Mouse (Mus musculus) brain, embryonic 14.5 days (tissue): Measurements from ENCODE around the gene Capn5. TPM values are rescaled to one million over a fixed set of nuclear protein-coding genes. Genes with fewer than 3 reads are reported as not detected.

Experiments
- DNase-seq: peaks from one replicate; pipeline ENCODE4 v3.0.0-alpha.2; 2011; ENCODE audit warnings: low read depth
- CTCF ChIP-seq: fragments of 200-500 bp; IDR thresholded peaks from 2 replicates; pipeline ENCODE4 v1.5.1; 2012; ENCODE audit warnings: inconsistent platforms, mild to moderate bottlenecking, moderate library complexity, borderline replicate concordance; ENCODE audit not compliant: insufficient read depth, insufficient read length; ENCODE audit errors: extremely low read depth
- POLR2A ChIP-seq: fragments of 200-500 bp; IDR thresholded peaks from 2 replicates; pipeline ENCODE4 v1.6.1; 2012; ENCODE audit warnings: mild to moderate bottlenecking, inconsistent platforms, borderline replicate concordance; ENCODE audit not compliant: poor library complexity, insufficient read depth, insufficient read length, severe bottlenecking; ENCODE audit errors: extremely low read depth
- polyA plus RNA-seq: library from polyadenylated mRNA; depleted of rRNA; stranded (reverse); fragments of >200 nt; gene quantifications from 2 replicates; pipeline ENCODE4 v1.2.3, GENCODE M21; 2012

Gene Capn5
- polyA plus RNA-seq, 1 experiment: 25.7 TPM

DNA sequence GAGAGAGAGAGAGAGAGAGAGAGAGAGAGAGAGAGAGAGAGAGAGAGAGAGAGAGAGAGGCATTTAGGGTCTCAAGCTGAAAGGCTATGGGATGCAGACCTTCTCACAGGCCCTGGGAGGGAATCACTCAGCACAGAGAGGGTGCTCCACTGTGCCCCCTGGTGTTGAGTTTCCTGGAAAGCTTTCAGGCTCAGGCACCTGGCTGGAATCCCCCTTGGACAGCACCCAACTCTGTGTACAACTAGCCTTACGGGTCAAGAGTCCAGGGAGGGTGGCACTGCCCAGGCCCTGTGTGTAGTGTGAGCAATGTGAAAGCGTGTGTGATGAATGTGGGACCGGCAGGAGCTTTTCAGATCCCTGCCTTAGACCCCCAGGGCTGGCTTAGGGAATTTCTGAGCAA lies 36.9 kb downstream of the Capn5 start:
- TF ChIP-seq POLR2A: no peak
- TF ChIP-seq CTCF: peak; percentile 52
- DNase-seq: peak; percentile 43

DNA sequence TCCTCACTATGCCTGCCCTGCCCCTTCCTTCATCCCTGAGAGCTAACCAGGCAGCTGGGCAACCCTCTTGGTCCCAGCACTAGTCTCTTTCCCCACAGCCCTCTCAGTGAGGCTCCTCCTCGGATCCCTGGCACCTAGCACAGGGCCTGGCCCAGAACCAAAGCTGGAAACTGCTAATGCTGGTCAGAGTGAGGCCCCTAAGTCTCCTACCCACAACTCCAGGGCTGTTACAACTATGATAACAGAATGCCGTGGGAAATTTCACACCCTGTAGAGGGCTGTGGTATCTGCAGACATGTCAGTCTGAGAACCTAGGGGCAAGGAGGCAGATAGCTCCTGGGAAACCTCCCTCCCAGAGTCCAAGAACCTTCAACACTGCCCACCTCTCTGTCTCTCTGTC lies 37.5 kb downstream of the Capn5 start:
- DNase-seq: no peak
- TF ChIP-seq POLR2A (no peak), CTCF (no peak)

DNA sequence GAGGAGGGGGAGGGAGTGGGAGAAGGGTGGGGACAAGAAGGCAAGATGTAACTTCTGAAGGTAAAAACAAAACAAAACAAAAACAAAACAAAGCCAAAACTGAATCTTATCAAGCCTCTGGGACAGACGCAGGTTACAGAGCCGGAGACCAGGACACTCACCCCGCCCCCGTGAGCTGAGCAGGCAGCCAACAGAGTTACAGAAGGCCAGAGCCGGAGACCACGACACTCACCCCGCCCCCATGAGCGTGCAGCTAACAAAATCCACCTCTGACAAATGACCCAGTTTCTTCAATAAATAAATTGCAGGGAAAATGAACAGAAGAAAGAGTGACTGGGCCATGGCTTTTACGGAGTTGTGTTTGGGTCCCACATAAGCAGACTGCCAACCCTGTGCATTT lies 38.9 kb downstream of the Capn5 start:
- TF ChIP-seq POLR2A (no peak), CTCF (no peak)
- DNase-seq: no peak

DNA sequence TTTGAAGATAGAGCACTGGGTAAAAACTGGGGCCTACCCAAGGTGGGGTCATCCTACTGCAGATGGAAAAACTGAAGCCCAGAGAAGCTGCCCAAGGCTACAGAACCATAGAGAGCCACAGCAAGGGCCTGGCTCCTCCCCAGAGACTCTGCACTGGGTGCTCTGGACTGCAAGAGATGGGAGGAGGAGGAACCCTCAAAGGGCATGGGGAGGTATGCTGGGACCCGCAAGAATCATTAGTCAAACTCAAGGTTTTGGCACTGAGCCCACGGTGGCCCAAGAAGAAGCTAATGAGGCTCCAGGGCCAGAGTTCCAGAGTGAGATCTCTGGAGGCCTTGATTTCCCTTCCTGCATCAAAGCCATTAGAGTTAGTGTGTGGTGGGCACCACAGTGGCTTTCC lies 40.1 kb downstream of the Capn5 start:
- no peak for TF ChIP-seq CTCF
- no peak for TF ChIP-seq POLR2A
- no peak for DNase-seq

DNA sequence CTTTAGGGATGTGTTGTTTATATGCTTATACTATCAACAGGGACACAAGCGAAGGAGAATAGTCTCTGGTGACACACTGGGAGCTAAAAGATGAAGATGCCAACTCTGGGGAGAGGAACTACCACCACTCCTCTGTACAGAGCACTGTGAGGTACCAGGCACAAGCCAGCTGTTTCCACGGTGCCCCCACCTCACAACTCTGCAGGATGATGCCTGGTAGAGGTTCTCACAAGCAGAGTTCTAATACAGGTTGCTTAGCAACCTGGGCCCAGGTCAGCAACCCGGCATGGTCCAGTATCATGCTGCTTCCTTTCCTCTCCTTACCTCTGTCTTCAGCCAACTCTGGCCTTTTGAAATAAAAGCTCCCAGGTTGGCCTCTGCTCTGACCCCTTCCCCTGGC lies 40.5 kb downstream of the Capn5 start:
- TF ChIP-seq CTCF (no peak), POLR2A (no peak)
- DNase-seq: no peak

DNA sequence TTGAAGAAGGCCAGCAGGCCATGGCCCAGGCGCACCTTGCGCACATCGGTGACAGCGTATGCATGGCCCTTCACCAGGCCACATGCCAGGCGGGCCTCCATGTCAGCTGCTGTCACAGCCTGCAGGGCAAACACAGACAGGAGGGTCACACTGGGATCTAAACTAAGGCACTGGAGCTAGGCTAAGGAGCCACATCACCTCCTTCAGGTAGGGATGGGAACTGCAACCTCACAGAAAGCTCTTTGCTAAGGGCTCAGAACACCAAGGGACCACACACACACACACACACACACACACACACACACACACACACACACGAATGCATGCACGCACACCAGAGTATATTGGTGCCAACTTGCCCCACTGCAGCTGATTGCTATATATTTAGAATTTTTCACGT lies 46.3 kb downstream of the Capn5 start:
- TF ChIP-seq CTCF (peak; percentile 14; the same call in 1 of the 2 replicates), POLR2A (no peak)
- no peak for DNase-seq

DNA sequence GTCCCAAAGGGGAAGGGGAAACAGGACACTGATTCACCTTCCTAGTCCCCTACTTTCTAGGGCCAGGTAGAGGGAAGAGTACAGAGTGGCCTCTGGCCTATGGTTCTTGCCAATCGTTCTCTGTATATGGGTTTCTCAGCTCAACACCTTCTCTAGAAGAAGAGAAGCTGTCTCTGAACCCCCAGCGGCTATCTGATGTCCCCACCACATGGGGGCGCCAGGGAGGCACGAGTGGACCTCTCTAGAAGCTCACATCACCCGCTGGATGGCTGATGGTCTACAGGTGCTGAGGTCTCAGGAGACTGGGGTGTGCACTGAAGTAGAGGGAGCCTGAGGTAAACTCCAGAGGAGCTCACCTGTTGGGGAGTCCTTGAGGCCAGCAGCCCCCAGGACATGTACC lies 52.6 kb downstream of the Capn5 start:
- DNase-seq: no peak
- TF ChIP-seq POLR2A: no peak
- peak; percentile 28; the same call in 1 of the 2 replicates for TF ChIP-seq CTCF

DNA sequence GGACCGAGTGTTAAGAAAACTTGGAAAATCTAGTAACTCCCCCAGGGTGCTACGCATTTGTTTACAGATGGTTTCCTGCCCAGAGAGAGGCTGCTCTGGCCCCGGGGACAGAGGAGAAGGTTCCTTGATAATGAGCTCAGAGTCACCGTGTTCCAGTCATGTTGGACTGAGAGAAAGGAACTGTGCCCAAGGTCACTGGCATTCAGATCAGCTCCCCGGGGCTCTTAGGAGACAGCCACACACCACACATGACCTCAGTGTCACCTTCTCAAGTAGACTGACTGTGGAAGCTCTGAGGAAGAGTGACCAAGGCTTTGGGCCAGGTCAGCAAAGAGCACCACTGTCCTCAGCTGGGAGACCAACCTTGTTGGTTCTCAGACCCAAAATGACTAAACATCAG lies 53.4 kb downstream of the Capn5 start:
- TF ChIP-seq CTCF: no peak
- no peak for TF ChIP-seq POLR2A
- DNase-seq: no peak

DNA sequence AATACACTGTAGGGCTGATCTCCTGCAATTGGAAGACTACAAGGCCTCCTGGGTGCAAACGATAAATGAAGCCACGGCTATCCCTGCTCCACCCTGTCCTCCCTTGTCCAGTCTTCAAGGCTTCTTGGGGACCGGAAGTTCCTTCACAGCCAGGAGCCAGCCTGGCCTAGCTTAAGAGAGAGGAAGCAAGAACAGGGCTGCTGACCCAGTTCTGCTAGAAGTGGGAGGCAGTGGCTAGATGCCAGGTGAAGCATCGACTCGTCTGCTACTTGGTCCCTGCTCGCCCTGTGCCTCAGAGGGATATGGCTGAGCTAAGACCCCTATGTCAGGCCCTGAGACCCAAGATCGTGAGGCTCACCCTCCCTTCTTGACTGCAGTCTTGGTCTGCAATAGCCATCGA lies 56.4 kb downstream of the Capn5 start:
- DNase-seq: no peak
- TF ChIP-seq CTCF (no peak), POLR2A (no peak)

DNA sequence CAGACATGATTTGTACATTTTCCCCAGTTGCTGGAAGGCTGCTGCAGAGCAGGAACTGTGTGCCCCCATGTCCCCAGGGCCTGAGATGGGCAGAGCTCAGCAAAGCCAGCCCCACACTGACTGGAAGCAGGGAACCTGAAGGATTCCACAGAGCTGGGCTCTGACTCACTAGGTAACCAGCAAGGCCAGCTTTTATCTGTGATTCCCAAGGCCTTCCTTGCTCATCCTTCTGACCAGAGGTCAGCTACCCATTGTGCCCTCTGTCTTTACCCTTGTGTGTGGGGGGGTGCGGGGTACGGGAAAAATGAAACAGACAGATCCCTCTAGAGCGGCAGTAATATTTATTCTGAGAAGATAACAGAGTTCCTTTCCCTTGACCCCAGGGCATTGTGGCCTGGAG lies 56.8 kb downstream of the Capn5 start:
- no peak for DNase-seq
- no peak for TF ChIP-seq POLR2A
- TF ChIP-seq CTCF: no peak

DNA sequence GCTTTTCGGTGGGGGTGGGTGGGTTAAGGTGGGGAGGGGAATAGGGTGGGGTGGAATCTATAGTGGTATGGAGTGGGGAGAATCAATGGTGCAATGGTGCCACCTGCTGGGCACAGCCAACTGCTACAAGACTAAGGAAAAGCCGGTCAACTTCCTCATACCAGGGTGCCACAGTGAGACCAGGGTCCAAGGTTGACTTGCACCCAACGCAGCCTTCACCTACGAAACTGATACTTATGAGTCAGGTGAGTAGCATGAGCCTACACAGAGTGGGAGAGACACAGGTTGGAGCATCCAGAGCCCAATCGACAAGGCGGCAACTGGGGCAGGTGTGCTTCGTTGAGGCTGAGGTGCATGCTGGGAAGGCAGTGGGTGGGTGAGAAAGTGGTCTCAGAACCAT lies 57.7 kb downstream of the Capn5 start:
- TF ChIP-seq POLR2A (no peak), CTCF (peak; percentile 84)
- peak; percentile 77 for DNase-seq

DNA sequence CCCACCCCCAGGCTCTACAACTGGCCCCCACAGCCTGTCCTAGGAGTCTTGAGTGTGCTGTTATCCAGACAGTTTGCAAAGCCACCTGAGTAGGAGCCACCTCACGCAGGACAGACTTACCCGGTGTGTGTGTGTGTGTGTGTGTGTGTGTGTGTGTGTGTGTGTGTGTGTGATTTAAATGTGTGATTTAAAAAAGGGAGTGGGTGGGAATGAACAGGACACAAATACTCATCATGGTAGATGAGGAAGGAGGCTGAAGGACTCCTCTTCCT lies 58.2 kb downstream of the Capn5 start:
- DNase-seq: no peak
- no peak for TF ChIP-seq POLR2A
- TF ChIP-seq CTCF: no peak
